Mouse (Mus musculus) thymus, postnatal 4 days (tissue): Measurements from ENCODE around the gene Tor3a.

ENCODE experiments used
- DNase-seq: peaks from one replicate; pipeline ENCODE4 v3.0.0; 2021

Gene Tor3a

DNA sequence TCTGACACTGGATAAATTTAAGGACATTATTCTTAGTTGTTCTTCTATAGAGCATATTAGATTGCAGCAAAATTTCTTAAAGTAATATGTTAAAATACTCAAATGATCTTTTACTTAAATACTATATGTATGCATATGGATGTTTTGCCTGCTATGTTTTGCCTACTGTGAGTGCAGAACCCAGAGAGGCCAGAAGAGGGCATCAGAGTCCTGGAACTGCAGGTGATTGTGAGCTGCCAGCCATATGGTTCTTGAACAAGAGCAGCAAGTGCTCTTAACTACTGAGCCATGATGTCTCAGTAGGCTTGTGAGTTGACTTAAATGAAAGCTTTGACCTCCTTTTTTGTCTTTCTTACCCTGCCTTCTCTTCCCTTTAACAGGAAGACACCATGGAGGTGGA lies 43.2 kb downstream of the Tor3a start:
- peak; percentile 74 for DNase-seq

GRCm38 (mm10) chr1:156629984-156630383 lies 44.2 kb downstream of the Tor3a start:
- DNase-seq, result no peak

DNA sequence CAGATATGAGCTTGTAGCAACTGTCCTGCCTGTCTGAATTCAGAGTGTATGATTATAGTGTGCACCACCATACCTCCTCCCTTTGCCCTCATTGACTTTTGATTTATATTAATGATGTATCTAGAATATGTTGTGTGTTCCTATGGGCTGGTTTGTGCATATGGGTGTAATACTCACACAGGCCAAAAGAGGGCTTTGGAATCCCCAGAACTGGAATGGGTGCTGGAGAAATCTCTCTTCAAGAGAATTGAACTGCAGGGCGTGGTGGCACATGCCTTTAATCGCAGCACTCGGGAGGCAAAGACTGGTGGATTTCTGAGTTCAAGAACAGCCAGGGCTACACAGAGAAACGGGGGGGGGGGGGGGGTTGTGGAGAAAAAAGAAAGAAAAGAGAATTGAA lies 47.4 kb downstream of the Tor3a start:
- no peak for DNase-seq

GRCm38 (mm10) chr1:156624231-156624630 lies 49.9 kb downstream of the Tor3a start:
- DNase-seq, result no peak

GRCm38 (mm10) chr1:156620951-156621350 lies 53.2 kb downstream of the Tor3a start:
- DNase-seq, result no peak

GRCm38 (mm10) chr1:156620292-156620909 lies 53.8 kb downstream of the Tor3a start:
- DNase-seq, result no peak

DNA sequence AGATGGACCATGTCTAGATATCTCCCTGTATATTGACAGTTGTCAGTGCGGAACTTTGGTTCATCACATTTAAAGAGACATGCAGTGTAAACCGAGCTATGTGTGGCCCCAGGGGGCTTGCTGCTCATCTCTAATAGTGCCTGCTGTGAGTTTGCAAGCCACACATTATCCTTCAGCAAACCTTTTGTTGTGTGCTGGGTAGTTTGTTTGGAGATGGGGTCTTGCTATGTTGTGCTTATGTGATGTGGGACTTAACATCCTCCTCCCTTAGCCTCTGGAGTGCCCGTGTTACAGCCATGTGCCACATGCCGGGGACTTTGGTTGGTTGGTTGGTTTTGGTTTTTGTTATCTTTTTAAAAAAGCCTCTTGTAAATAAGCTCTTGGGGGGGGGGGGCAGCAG lies 56.3 kb downstream of the Tor3a start:
- no peak for DNase-seq

GRCm38 (mm10) chr1:156616989-156617598 lies 57.1 kb downstream of the Tor3a start:
- no peak for DNase-seq

DNA sequence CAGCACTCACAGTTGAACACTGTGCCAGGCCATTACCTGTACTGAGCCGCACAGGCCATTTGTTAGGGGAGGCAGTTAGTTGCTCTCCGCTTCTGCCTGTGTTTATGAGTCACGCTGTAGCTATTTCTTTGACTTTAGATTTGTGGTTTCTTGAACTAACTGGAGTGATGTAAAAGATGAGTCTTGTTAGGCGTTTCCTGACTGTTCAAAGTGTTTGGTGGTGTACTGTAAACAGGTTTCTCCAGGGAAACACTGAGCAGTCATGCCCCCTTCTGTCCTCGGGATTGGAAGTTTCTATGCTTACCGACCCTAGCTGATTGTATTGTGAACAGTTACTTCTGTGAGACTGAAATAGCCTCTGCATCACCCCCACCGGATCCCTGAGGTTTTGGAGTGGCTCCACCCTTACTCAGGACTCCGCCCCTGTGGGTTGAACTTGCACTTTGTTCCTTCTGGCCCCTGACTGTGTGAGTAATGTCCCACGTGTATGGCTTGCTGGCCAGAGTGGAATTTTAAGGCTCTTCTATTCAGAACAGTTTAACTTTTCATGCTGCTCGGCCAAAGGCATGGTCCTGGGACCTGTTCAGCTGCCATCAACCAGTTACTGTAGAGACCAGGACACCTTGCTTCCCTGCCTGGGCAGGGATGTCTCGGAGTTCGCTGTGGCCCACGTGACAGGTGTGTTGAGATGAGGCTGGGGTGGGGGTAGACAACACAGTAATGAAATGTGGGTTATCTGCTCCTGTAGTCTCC lies 58.6 kb downstream of the Tor3a start:
- peak; percentile 78 for DNase-seq

GRCm38 (mm10) chr1:156614710-156615109 lies 59.4 kb downstream of the Tor3a start:
- no peak for DNase-seq

DNA sequence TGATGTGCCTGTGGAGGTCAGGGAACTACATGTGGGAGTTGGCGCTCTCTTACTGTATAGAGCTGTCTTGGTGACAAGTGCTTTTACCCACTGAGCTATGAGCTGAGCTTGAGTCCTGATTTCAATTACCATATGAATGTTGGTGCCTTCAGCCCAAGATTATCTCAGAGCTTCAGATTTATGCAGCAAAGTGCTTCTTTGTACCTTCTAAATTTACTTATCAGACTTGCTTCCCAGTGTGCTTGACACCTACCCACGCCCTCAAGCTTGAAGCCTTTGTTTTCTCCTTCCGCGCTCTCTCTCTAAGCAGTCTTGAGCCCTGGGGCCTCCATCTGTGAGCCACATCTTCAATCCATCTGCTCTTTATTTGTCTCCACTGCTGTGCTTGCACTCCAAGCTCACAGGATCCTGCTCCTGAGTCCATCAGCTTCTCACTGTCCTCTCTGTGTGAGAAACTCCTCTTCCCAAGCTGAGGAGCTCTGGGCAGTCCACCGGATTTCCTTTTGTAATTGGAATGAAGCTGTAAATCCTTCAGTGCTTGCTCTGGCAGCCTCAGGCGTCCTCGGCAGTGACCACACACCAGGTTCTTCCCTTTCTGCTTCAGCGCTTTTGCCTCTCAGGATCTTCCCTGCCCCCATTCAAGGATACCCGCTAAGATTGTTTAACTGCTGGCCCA lies 60.2 kb downstream of the Tor3a start:
- no peak for DNase-seq

- DNase-seq, result no peak
Observed at GRCm38 (mm10) chr1:156610257-156610656, 63.9 kb downstream of the Tor3a start.

- no peak for DNase-seq
Observed at GRCm38 (mm10) chr1:156608496-156608895, 65.7 kb downstream of the Tor3a start.

DNA sequence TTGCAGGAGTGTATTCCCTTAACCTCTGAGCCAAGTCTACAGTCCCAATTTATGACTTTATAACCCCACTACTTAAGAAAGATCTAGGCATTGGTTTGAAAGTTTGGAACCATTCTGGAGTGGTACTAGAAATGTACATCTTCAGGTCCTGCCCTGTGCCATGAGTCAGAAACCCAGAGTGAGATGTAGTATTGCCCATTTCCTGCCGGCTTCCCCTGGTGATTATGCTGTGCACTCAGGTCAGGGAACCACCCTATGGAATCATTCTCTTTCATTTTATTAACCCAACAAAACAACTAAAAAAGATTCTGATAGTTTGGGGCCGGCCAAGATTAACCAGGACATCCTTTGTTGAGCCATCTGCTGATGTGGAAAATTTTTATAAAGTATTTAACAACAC lies 68.2 kb downstream of the Tor3a start:
- DNase-seq, result no peak

DNA sequence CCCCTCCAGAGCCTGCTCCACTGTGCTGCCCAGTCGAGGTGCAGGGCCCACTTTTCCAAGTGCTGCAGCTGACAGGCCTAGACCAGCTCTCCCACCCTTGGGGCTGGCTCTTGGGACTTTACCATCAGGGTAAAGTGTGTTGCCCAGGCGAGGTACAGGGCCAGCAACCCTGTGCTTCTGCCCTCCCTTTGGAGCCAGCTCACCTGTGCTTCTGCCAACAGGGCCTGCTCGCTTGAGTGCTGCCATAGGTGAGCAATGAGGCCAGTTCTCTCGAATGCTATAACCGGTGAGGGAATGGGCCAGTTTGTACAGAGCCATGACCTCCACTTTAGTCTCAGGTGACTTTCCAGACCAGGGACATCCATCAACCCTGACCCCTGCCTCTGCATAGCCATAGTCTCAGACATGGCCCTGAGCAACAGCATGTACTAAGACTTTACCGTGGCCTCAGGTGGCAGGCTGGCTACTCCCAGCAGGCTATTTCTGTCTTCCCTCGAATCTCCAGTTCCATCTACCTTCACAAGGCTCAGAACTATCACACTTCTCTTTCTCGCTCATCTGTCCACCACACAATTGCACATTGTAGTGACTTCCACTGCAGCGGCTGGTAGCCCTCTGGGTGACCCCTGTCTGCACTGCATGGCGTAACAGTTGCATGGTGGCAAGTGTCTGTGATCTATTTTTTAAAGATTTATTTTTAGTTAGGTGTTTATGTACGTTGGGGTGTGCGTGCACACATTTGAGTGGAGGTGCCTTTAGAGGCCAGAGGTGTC lies 68.9 kb downstream of the Tor3a start:
- no peak for DNase-seq
